Mouse (Mus musculus) spleen, adult 2 months (tissue): ENCODE measurements around the gene Aatf.

Experiments
- CTCF ChIP-seq: fragments of 200-500 bp; IDR thresholded peaks from 2 replicates; pipeline ENCODE4 v1.5.1; 2011; ENCODE audit warnings: mild to moderate bottlenecking, inconsistent platforms; ENCODE audit not compliant: insufficient read depth, insufficient read length, insufficient replicate concordance; ENCODE audit errors: extremely low read depth
- POLR2A ChIP-seq: fragments of 200-500 bp; IDR thresholded peaks from 2 replicates; pipeline ENCODE4 v1.6.1; 2011; ENCODE audit warnings: low read depth, low read length, inconsistent platforms

GRCm38 (mm10) chr11:84524511-84525270 is 11.4 kb upstream of the Aatf start:
- no peak for TF ChIP-seq POLR2A
- TF ChIP-seq CTCF, result no peak
